Mouse (Mus musculus) heart, postnatal 4 days (tissue): ENCODE measurements at regions not wholly inside any gene's neighbourhood (a gene's known extent, or its start where the extent isn't known, plus 50 kb on each side); places are given as distances from the start of the nearest gene placed in this dataset.

ENCODE experiments used
- DNase-seq: peaks from one replicate; pipeline ENCODE4 v3.0.0; 2021

DNA sequence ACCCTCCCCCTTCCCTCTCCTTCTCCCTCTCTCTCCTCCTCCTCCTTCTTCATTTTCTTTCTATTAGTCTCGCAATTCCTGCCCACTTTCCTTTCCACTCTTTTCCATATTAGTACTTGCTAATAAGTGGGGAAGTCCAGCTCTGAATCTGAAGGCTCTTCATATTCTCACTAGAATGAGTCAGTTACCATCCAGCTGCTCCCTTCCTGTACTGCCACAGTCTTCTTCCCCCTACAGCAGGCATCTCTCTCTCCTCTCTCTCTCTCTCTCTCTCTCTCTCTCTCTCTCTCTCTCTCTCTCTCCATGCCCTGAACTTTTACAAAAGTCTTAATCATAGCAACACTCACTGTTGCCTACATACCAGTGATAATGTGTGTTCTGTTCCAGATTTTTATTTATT is 226.6 kb upstream of the Pter start:
- no peak for DNase-seq

DNA sequence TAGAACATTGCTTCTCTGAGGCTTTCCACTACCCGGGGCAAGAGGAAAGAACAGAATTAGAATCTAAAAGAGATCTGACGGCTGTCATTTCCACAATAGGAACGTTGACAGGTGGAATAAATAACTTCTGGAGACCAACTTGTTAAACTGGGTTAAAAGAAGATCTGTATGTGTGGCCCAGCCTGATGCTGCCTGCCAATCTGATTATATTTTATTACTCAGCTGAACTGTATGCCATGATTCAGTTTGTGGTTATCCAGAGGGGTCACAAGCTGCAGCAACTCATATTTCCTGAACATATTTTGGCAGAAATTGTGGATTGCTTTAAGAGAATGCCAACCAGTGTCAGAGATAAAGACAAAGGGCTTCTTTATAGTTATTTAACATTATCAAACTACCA is 224.5 kb upstream of the Pter start:
- DNase-seq, result no peak

GRCm38 (mm10) chr2:12707514-12707913 is 216.3 kb upstream of the Pter start:
- DNase-seq, result no peak

DNA sequence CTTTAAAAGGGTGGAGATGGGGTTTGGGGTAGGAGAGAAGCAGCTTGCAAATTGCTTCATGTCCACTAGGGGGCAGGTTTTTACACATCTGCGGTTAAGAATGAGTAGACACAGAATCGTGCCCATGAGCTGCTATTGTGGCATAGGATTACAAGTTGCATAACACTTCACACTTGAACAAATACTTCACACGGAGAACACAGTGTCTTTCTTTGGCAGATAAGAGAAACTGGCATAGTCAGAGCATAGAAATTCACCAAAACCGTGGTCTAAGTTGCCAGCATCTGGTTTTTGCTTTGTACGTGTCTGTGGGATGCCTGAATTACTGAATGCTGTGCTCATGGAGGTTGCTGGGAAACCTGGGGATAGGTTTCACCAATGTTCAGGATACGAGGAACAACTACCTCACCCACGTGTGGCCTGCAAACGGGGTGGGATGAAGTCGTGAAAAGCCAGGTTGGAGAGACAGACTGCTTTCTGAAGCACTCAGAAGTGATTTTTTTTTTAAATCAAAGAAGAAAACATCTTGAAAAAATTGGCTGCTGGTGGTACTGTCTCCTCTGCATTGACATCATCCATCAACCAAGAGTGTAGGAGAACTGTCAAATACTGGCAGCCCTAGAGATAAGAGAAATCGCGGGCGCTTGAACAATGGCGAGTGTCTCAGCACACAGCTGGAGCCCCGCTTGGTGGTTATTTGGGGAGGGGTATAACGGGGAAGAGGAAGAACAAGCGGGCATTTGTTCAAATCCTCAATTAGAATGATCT is 214.5 kb upstream of the Pter start:
- DNase-seq, result peak; percentile 63

- DNase-seq, result no peak
Observed at GRCm38 (mm10) chr2:12709924-12710240, 214.0 kb upstream of the Pter start.

DNA sequence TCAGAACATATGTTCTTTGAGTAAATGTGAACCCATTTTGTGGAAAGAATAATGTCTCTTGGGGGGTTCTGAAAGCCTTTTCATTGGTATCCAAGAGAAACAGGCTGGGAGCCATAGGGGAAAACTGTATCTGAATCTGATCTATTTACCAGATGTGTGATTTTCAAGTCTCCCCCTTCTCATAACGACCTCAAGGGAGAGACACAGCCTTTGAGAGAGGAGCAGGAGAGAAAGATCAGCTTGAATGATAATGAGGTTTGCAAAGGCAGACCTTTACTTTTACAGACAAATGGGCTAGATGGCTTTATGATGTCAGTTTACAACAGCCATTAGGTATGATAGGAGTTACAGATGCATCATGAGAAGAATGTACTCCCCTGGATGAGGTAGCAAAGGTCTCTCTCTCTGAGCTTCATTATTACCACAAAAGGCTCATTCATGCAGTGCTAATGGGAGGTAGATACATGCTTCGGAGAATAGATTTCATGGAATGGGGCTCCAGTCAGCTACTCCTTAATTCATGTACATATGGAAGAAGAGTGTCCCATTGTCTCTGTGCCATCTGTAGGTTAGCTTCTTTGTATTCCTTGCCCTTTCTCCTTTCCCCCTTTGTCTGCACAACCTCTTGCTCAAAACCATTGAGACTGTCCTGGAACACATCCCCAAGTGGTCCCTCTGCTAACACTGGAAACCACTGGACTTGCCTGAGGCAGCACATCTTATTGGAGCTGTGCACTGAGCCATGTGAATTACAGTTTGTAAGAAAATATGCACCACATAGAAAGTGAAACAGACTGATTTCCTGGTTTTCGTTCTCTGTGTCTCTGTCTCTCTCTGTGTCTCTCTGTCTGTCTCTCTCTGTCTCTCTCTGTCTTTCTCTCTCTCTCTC is 207.5 kb upstream of the Pter start:
- no peak for DNase-seq

DNA sequence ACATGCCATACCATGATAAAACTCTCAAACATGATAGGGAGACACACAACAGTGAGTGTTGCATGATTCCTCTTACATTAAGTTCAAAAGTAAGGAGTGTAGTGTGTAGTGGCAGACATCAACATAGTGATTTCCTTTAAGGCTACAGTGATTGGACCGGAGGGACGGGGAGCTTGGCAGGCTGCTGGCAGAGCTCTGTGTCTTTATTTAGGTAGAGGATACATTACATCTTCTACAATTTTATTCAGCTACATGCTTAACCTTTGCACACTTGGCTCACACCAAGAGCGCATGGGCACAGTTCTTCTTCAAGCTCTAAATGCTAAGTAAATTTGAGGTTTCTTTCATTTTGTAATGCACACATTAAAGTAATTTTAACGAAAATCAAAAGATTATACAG is 194.6 kb upstream of the Pter start:
- DNase-seq, result no peak

DNA sequence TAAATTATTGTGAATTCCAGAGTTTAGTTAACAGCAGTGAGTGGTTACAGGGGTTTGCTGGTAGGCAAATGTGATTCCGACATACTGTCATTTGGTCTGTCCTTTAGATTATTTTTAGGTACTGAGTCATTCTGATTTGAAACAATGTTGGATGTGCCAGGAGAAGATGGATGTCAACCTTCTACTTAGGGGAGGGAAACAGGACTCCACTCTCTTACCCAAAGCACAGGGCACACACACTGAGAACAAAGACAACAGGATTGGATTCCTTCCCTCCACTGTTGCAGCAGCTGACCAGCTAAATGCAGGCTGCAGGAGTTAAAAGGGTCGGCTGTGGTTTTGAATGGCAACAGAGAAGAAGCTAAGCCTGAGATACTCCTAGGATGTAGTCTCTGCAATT is 186.7 kb upstream of the Pter start:
- DNase-seq, result no peak

DNA sequence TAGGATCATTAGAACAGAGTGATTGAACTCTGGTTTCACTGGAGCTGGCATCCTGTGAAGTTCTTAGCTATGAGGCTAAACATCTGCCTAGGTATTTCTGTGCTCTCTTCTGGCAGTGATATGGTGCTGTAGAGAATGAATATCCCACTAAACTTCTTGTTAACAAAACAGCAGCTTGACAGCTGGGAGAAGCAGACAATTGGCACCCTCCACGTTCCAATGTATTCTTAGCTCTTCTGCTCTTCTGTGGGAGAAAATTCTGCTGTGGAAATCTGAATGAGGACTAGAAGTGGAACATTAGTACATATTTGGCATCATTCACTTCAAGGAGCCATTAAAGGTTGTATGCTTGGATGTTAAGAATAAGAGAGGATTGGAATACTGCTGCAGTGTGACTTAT is 177.0 kb upstream of the Pter start:
- DNase-seq, result no peak

- DNase-seq, result no peak
Observed at GRCm38 (mm10) chr2:12758816-12759215, 165.0 kb upstream of the Pter start.

- DNase-seq, result no peak
Observed at GRCm38 (mm10) chr2:12759931-12760330, 163.9 kb upstream of the Pter start.

DNA sequence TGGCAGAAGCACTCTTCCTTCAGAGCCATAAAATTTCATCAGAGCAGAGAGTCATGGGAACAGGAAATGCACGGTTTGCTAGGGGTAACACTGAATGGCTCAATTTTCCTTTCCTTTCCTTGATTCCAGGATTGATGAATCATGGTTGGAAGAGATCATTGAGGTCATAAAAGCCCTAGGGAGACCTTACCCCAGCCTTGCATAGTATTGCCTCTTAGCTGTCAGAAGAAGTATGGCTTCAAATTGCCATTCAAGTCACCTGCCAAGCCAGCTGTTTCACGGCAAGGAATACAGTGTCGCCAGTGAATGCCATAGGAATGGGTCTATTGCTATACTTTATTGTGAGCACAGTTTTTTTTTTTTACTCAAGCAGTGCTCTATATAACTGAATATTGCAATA is 162.4 kb upstream of the Pter start:
- no peak for DNase-seq

DNA sequence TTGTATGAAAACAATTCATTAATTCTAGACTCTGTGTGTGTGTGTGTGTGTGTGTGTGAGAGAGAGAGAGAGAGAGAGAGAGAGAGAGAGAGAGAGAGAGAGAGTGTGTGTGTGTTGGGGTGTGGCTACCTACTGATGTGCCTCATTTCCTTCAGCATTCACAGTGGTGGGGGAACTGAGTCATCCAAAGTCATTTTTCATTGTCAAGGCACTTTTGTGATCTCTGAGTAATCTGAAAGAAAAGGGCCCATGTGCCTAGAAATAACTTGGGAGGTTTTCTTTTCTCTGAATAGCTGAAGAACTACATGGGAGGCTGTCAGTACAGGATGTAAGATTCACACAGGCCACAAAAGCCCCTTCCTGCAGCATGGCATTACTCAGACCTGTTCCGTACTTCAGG is 159.3 kb upstream of the Pter start:
- DNase-seq, result no peak

GRCm38 (mm10) chr2:12765336-12765735 is 158.5 kb upstream of the Pter start:
- no peak for DNase-seq

- no peak for DNase-seq
Observed at GRCm38 (mm10) chr2:12776866-12777265, 147.0 kb upstream of the Pter start.

- DNase-seq, result no peak
Observed at GRCm38 (mm10) chr2:12777696-12778095, 146.1 kb upstream of the Pter start.

- DNase-seq, result no peak
Observed at GRCm38 (mm10) chr2:12792596-12792995, 131.2 kb upstream of the Pter start.

- no peak for DNase-seq
Observed at GRCm38 (mm10) chr2:12797615-12798169, 126.1 kb upstream of the Pter start.

DNA sequence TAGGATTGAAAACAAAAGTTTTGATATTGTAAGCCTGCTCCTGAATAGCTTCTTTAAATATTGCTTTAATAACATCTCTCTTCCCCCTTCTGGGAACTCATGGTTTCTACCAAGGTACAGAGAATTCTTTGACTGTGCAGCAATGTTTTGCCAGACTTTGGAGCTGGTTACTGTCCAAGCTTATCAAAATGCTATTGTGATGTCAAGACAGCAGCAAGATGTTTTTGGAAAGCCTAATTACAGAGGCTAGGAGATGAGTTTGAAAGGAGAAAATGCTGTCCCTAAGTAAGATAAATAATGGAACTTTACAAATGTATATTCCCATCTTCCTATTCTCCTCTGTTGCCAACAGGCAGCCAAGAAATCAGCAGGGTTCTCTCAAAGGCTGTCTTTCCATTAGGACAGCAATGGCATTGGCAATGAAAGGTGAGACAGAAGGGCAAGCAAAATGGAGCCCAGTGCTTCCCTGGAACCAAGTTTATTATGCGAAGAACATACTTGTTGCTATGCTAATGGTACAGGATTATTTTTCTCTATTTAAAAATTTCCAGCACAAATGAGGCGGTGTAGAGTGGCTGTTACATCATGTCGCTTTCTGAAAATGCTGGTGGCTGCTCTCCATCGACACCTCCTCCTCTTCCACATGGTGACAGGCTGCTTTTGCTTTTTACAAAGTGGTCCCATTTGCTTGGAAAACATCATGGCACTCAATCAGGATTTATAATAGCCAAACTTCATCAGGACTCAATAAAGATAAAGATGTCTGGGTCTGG is 124.5 kb upstream of the Pter start:
- no peak for DNase-seq

DNA sequence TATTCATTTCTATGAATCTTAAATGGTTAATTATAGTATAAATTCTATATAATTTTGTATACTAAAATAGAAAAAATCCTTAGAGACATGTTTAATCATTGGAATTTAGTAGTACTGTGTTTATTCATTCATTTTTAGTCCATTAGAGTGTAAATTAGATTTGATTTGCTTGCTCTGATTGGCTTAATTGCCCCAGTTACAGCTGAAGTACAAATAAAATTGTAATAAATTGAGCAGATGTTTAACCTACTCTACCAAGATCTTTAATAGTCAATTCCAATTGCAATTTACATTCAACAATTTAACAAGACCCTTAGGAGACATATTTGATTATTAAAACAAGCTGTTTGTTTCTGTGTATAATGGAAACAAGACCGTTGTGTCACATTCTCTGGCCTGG is 121.2 kb upstream of the Pter start:
- no peak for DNase-seq

- DNase-seq, result no peak
Observed at GRCm38 (mm10) chr2:12805096-12805495, 118.7 kb upstream of the Pter start.

DNA sequence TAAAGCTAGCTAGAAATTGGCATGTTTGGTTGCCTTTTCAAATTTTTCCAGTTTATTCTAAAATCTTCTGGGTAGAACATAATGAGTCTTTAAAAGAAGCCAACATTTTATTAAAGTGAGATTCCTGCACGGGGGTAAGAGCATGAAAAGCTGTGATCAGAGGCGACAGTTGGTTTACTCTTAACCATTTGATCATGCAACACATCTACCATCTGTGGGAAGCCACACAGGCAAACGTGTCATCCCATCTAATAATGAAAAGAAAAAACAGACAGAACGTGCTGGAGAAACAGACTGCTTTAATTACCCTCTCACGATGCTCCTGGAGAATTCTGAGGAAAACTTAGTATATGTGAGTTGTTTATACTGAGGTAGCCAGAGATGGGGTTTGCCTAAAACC is 115.4 kb upstream of the Pter start:
- no peak for DNase-seq

- no peak for DNase-seq
Observed at GRCm38 (mm10) chr2:12815339-12815738, 108.5 kb upstream of the Pter start.
